Mouse (Mus musculus) mature B cell (primary cell): ENCODE data around the gene Gcnt7.

Source experiments
- in situ Hi-C: fragments of 300-500 bp; cut with MboI; formaldehyde crosslinking; loops from 2 replicates; pipeline ENCODE4 v1.14.3; 2019

Gene Gcnt7

DNA sequence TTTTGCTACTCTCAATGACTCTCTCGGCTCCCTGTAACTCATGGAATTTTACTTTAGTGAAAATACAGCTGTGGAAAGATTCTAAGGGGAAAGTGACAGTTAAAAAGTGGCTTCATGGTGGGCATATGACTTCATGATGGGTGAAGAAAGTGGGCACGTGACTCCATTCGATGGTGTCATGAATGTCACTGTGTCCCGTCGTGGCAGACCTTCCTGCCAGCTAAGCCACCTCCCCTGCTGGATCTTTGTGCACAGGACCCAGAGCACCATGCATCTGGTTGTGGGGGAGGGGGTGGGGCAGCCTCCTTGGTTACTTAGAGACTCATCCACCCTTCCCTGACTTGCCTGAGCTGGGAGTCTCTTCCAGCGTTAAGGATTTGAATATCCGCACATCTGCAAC is 54.2 kb downstream of the Gcnt7 start:
- in situ Hi-C loops: loop anchor here (5.0 kb wide), 1 partner anchor 33 kb away; no protein-coding TSS in a partner anchor

DNA sequence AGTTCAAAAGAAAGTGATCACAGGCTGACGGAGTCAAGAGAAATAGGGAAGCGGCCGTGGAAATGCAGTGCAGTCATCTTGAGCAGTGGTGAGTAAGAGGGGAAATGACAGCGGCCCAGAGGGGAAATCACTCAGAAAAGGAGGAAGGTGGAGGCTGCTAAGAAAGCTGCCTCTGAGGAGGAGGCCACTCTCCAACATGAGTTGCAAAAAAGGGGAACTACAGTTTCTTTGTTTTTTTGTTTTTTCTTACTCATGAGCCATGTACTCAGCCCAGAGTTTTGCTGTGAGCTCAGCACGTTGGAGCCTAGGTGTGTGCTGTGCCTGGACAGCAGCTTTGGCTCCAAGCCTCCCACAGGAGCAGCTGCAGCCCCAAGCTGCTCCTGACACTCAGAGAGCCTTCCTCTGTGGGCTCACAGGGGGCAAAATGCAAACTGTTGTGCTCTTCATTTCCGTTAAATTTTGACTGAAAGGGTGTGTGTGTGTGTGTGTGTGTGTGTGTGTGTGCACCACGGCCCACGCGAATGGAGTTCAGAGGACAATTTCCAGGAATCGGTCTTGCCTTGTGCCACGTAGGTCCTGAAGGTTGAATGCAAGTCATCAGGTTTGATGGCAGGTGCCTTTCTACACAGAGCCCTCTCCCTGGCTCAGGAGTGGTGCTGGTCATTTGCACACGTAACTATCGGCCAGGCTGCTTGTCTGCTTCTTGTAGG is 57.1 kb downstream of the Gcnt7 start:
- in situ Hi-C loops: loop anchor here (5.0 kb wide), 1 partner anchor 36 kb away; no protein-coding TSS in a partner anchor
